Mouse (Mus musculus): ENCODE measurements around the gene Pvr. TPM values are rescaled to one million over a fixed set of nuclear protein-coding genes. Genes with fewer than 3 reads are reported as not detected.

The Pvr gene
- polyA plus RNA-seq, 1 experiment, result 16.8 TPM

GRCm38 (mm10) chr7:19871137-19871621 is 49.8 kb downstream of the Pvr start:
- DNase-seq (ENCODE audit: low spot score), result no peak

GRCm38 (mm10) chr7:19867751-19868399 is 53.1 kb downstream of the Pvr start:
- no peak for DNase-seq (ENCODE audit: low spot score)

GRCm38 (mm10) chr7:19866490-19866889 is 54.5 kb downstream of the Pvr start:
- no peak for DNase-seq (ENCODE audit: low spot score)

GRCm38 (mm10) chr7:19865246-19866036 is 55.5 kb downstream of the Pvr start:
- DNase-seq (ENCODE audit: low spot score), result no peak

- DNase-seq (ENCODE audit: low spot score), result no peak
Observed at GRCm38 (mm10) chr7:19864241-19864640, 56.7 kb downstream of the Pvr start.

- DNase-seq (ENCODE audit: low spot score), result no peak
Observed at GRCm38 (mm10) chr7:19861199-19861598, 59.8 kb downstream of the Pvr start, which contains the start of gene Ceacam16. Gene Ceacam16 (minus strand): TSS chr7:19861299.

- no peak for DNase-seq (ENCODE audit: low spot score)
Observed at GRCm38 (mm10) chr7:19859740-19860139, 61.2 kb downstream of the Pvr start.

- no peak for DNase-seq (ENCODE audit: low spot score)
Observed at GRCm38 (mm10) chr7:19856283-19856682, 64.7 kb downstream of the Pvr start.

GRCm38 (mm10) chr7:19855663-19856062 is 65.3 kb downstream of the Pvr start:
- DNase-seq (ENCODE audit: low spot score), result no peak

Other genes starting within 250 kb of the Pvr start
- gene Apoc2, start 243.2 kb downstream of the Pvr start, polyA plus RNA-seq (2012; rRNA removed), result 0.86 and 1.1 TPM in 2 replicates
- not detected in 2 replicates for gene Gm44805, start 239.7 kb downstream of the Pvr start, polyA plus RNA-seq (2012; rRNA removed)
- gene Apoc4, start 239.7 kb downstream of the Pvr start, polyA plus RNA-seq (2012; rRNA removed), result 0.19 and 0.28 TPM in 2 replicates
- 54.0 and 72.3 TPM in 2 replicates for gene Apoc1, start 228.5 kb downstream of the Pvr start, polyA plus RNA-seq (2012; rRNA removed)
- 1,139 and 1,516 TPM in 2 replicates for gene Apoe, start 222.0 kb downstream of the Pvr start, polyA plus RNA-seq (2012; rRNA removed)
- gene Tomm40, start 205.7 kb downstream of the Pvr start, polyA plus RNA-seq (2012; rRNA removed), result 50.6 and 62.6 TPM in 2 replicates
- gene Nectin2, start 170.7 kb downstream of the Pvr start, polyA plus RNA-seq (2012; rRNA removed), result 37.9 and 38.6 TPM in 2 replicates
- gene Bcam, start 150.1 kb downstream of the Pvr start, polyA plus RNA-seq (2012; rRNA removed), result 171 and 177 TPM in 2 replicates
- gene Cblc, start 124.4 kb downstream of the Pvr start, polyA plus RNA-seq (2012; rRNA removed), result 25.6 and 37.5 TPM in 2 replicates
- 10.8 and 10.9 TPM in 2 replicates for gene Bcl3, start 98.4 kb downstream of the Pvr start, polyA plus RNA-seq (2012; rRNA removed)
- 0.08 and 0.15 TPM in 2 replicates for gene Gm19345, start 69.2 kb downstream of the Pvr start, polyA plus RNA-seq (2012; rRNA removed)
- 0.12 TPM in 1 of 2 replicates, not detected in the other for gene Ceacam16, start 59.9 kb downstream of the Pvr start, polyA plus RNA-seq (2012; rRNA removed)
- 0.72 and 0.81 TPM in 2 replicates for gene Ceacam19, start 33.2 kb downstream of the Pvr start, polyA plus RNA-seq (2012; rRNA removed)
- 0.10 and 0.19 TPM in 2 replicates for gene Igsf23, start 29.6 kb upstream of the Pvr start, polyA plus RNA-seq (2012; rRNA removed)
- gene Ceacam20, start 44.3 kb upstream of the Pvr start, polyA plus RNA-seq (2012; rRNA removed), result not detected in 2 replicates
- gene Nlrp9b, start 70.3 kb upstream of the Pvr start, polyA plus RNA-seq (2012; rRNA removed), result not detected in 2 replicates
- not detected in 2 replicates for gene Vmn1r91, start 178.5 kb upstream of the Pvr start, polyA plus RNA-seq (2012; rRNA removed)
- gene Gm16442, start 201.4 kb upstream of the Pvr start, polyA plus RNA-seq (2012; rRNA removed), result not detected in 2 replicates
- not detected in 2 replicates for gene Vmn1r93, start 217.9 kb upstream of the Pvr start, polyA plus RNA-seq (2012; rRNA removed)
- not detected in 2 replicates for gene Vmn1r94, start 247.2 kb upstream of the Pvr start, polyA plus RNA-seq (2012; rRNA removed)

All from urinary bladder, adult 2 months (tissue).